Mouse (Mus musculus) cerebellum, postnatal 14 days (tissue): ENCODE measurements around the gene Rab6b.

Source experiments
- DNase-seq, 2 experiments: peaks; one replicate each; pipeline ENCODE4 v3.0.0; 2021; ENCODE audit warnings: mixed read lengths in 2 of 2

The Rab6b gene

GRCm38 (mm10) chr9:103212654-103213420, 101.2 kb downstream of the Rab6b start:
- DNase-seq: no peak

- no peak for DNase-seq
Measured at GRCm38 (mm10) chr9:103213631-103214030, 102.0 kb downstream of the Rab6b start.

GRCm38 (mm10) chr9:103214281-103214680, 102.7 kb downstream of the Rab6b start:
- no peak for DNase-seq

GRCm38 (mm10) chr9:103224721-103225120, 113.1 kb downstream of the Rab6b start:
- DNase-seq: no peak

- peak in 1 of 2 experiments; percentile 43 for DNase-seq
Measured at GRCm38 (mm10) chr9:103225464-103225863, 113.9 kb downstream of the Rab6b start.

- DNase-seq: peak in 1 of 2 experiments; percentile 45
Measured at GRCm38 (mm10) chr9:103226806-103227205, 115.2 kb downstream of the Rab6b start.

GRCm38 (mm10) chr9:103227760-103228159, 116.2 kb downstream of the Rab6b start:
- DNase-seq: no peak

GRCm38 (mm10) chr9:103228370-103229003, 116.9 kb downstream of the Rab6b start:
- no peak for DNase-seq

- no peak for DNase-seq
Measured at GRCm38 (mm10) chr9:103229037-103229867, 117.7 kb downstream of the Rab6b start.

GRCm38 (mm10) chr9:103230151-103230951, 118.8 kb downstream of the Rab6b start, which contains the start of the genes Gm20425 and Trf:
Gm20425 (minus strand) TSS chr9:103230307.
Trf (minus strand) TSS chr9:103230444.
- DNase-seq: peak; percentile 44 to 49

- no peak for DNase-seq
Measured at GRCm38 (mm10) chr9:103232232-103233005, 120.8 kb downstream of the Rab6b start.

GRCm38 (mm10) chr9:103233006-103233395, 121.4 kb downstream of the Rab6b start:
- DNase-seq: no peak

GRCm38 (mm10) chr9:103234059-103234458, 122.5 kb downstream of the Rab6b start:
- DNase-seq: no peak

- no peak for DNase-seq
Measured at GRCm38 (mm10) chr9:103234565-103235165, 123.1 kb downstream of the Rab6b start.
